Mouse (Mus musculus) MEL (cell line): Measurements from ENCODE around the gene Gm49387. TPM values are rescaled to one million over a fixed set of nuclear protein-coding genes. Genes with fewer than 3 reads are reported as not detected.

Experiments
- DNase-seq: peaks from one replicate; pipeline ENCODE4 v3.0.0; 2011; ENCODE audit warnings: low read depth, low spot score
- H3K27ac ChIP-seq: 2 replicates; pipeline ENCODE4 v1.5.1; 2012; ENCODE audit warnings: low read depth, mild to moderate bottlenecking, control low read depth, low read length, moderate library complexity; ENCODE audit not compliant: control insufficient read depth
- H3K27me3 ChIP-seq, 2 experiments: fragments of 150-350 bp in 1 of 2; sonication (generic) in 1 of 2; 2 replicates each; pipeline ENCODE4 v1.6.1; 2012; ENCODE audit warnings: low read length in 2 of 2, mild to moderate bottlenecking in 2 of 2, improper control_type of control experiment in 1 of 2, moderate library complexity in 1 of 2; ENCODE audit not compliant: insufficient read depth in 2 of 2, control insufficient read depth in 1 of 2
- H3K36me3 ChIP-seq, 2 experiments: 2 replicates each; pipeline ENCODE4 v1.6.1; 2012 to 2014; ENCODE audit warnings: low read length in 2 of 2, improper control_type of control experiment in 1 of 2, inconsistent platforms in 1 of 2, mild to moderate bottlenecking in 1 of 2; ENCODE audit not compliant: insufficient read depth in 2 of 2, control insufficient read depth in 1 of 2
- H3K4me1 ChIP-seq, 2 experiments: fragments of 150-350 bp in 1 of 2; sonication (generic) in 1 of 2; 2 replicates each; pipeline ENCODE4 v1.6.1; 2012; ENCODE audit warnings: low read length in 2 of 2, improper control_type of control experiment in 1 of 2, mild to moderate bottlenecking in 1 of 2; ENCODE audit not compliant: insufficient read depth in 2 of 2, control insufficient read depth in 1 of 2
- H3K4me3 ChIP-seq, 2 experiments: fragments of 150-350 bp in 1 of 2; sonication (generic) in 1 of 2; 2 replicates each; pipeline ENCODE4 v1.5.1; 2012; ENCODE audit warnings: low read depth in 2 of 2, low read length in 2 of 2, mild to moderate bottlenecking in 2 of 2, moderate library complexity in 2 of 2, control low read depth in 1 of 2, improper control_type of control experiment in 1 of 2; ENCODE audit not compliant: control insufficient read depth in 1 of 2, insufficient read depth in 1 of 2
- H3K79me2 ChIP-seq: 2 replicates; pipeline ENCODE4 v1.6.1; 2012; ENCODE audit warnings: mild to moderate bottlenecking, low read length, moderate library complexity; ENCODE audit not compliant: control insufficient read depth, poor library complexity, insufficient read depth
- H3K9ac ChIP-seq: 2 replicates; pipeline ENCODE4 v1.6.1; 2012; ENCODE audit warnings: low read depth, mild to moderate bottlenecking, control low read depth, low read length, moderate library complexity; ENCODE audit not compliant: control insufficient read depth, poor library complexity, severe bottlenecking
- H3K9me3 ChIP-seq: fragments of 150-350 bp; sonication (generic); replicated peaks from 2 replicates; pipeline ENCODE4 v1.6.1; 2012; ENCODE audit warnings: mild to moderate bottlenecking, low read length, improper control_type of control experiment, moderate library complexity; ENCODE audit not compliant: insufficient read depth
- CHD1 ChIP-seq: IDR thresholded peaks from 2 replicates; pipeline ENCODE4 v1.6.1; 2012; ENCODE audit warnings: low read depth, mild to moderate bottlenecking, inconsistent platforms, low read length, improper control_type of control experiment
- CHD2 ChIP-seq: IDR thresholded peaks from 2 replicates; pipeline ENCODE4 v1.6.1; 2011; ENCODE audit warnings: low read length, improper control_type of control experiment
- CTCF ChIP-seq, 3 experiments: IDR thresholded peaks in 2 of 3; conservative IDR thresholded peaks in 1 of 3; 2 replicates each; pipeline ENCODE4 v1.5.1; 2011 to 2012; ENCODE audit warnings: low read length in 3 of 3, low read depth in 2 of 3, mild to moderate bottlenecking in 2 of 3, improper control_type of control experiment in 1 of 3, inconsistent platforms in 1 of 3, mixed read lengths in 1 of 3, moderate library complexity in 1 of 3; ENCODE audit not compliant: control insufficient read depth in 1 of 3, insufficient read depth in 1 of 3, poor library complexity in 1 of 3, severe bottlenecking in 1 of 3
- EP300 ChIP-seq, 2 experiments: IDR thresholded peaks; 2 replicates each; pipeline ENCODE4 v1.6.1; 2011; ENCODE audit warnings: improper control_type of control experiment in 2 of 2, low read length in 2 of 2, low read depth in 1 of 2, mild to moderate bottlenecking in 1 of 2
- ETS1 ChIP-seq: IDR thresholded peaks from 2 replicates; pipeline ENCODE4 v1.6.1; 2012; ENCODE audit warnings: low read depth, mild to moderate bottlenecking, inconsistent platforms, low read length, improper control_type of control experiment, moderate library complexity
- GABPA ChIP-seq: IDR thresholded peaks from 2 replicates; pipeline ENCODE4 v1.6.1; 2012; ENCODE audit warnings: low read depth, mild to moderate bottlenecking, inconsistent platforms, low read length, improper control_type of control experiment, moderate library complexity
- GATA1 ChIP-seq: IDR thresholded peaks from 2 replicates; pipeline ENCODE4 v1.6.1; 2011; ENCODE audit warnings: low read depth, low read length, improper control_type of control experiment
- HCFC1 ChIP-seq: IDR thresholded peaks from 2 replicates; pipeline ENCODE4 v1.6.1; 2012; ENCODE audit warnings: low read depth, mild to moderate bottlenecking, inconsistent platforms, low read length, improper control_type of control experiment, moderate library complexity
- MAFK ChIP-seq: IDR thresholded peaks from 2 replicates; pipeline ENCODE4 v1.6.1; 2011; ENCODE audit warnings: low read depth, mild to moderate bottlenecking, low read length, improper control_type of control experiment, borderline replicate concordance
- MAZ ChIP-seq: IDR thresholded peaks from 2 replicates; pipeline ENCODE4 v1.6.1; 2012; ENCODE audit warnings: low read depth, mild to moderate bottlenecking, inconsistent platforms, low read length, improper control_type of control experiment
- MEF2A ChIP-seq: IDR thresholded peaks from 2 replicates; pipeline ENCODE4 v1.6.1; 2014; ENCODE audit warnings: low read depth, mild to moderate bottlenecking, inconsistent platforms, low read length, improper control_type of control experiment; ENCODE audit not compliant: poor library complexity, insufficient replicate concordance, severe bottlenecking; ENCODE audit errors: extremely low read depth
- MXI1 ChIP-seq: IDR thresholded peaks from 2 replicates; pipeline ENCODE4 v1.6.1; 2011; ENCODE audit warnings: mild to moderate bottlenecking, low read depth, low read length, improper control_type of control experiment
- MYB ChIP-seq: IDR thresholded peaks from 2 replicates; pipeline ENCODE4 v1.6.1; 2011; ENCODE audit warnings: mild to moderate bottlenecking, low read depth, low read length, improper control_type of control experiment
- NRF1 ChIP-seq: IDR thresholded peaks from 2 replicates; pipeline ENCODE4 v1.6.1; 2014; ENCODE audit warnings: low read depth, mild to moderate bottlenecking, inconsistent platforms, low read length, improper control_type of control experiment, moderate library complexity; ENCODE audit not compliant: poor library complexity, insufficient read depth, severe bottlenecking
- POLR2AphosphoS5 ChIP-seq: IDR thresholded peaks from 2 replicates; pipeline ENCODE4 v1.6.1; 2012; ENCODE audit warnings: low read depth, borderline replicate concordance, mild to moderate bottlenecking, inconsistent platforms, low read length, moderate library complexity, mixed read lengths
- RAD21 ChIP-seq: IDR thresholded peaks from 2 replicates; pipeline ENCODE4 v1.6.1; 2011; ENCODE audit warnings: mild to moderate bottlenecking, low read depth, low read length, improper control_type of control experiment
- SMC3 ChIP-seq: IDR thresholded peaks from 2 replicates; pipeline ENCODE4 v1.6.1; 2011; ENCODE audit warnings: low read depth, low read length, improper control_type of control experiment
- TAL1 ChIP-seq: IDR thresholded peaks from 2 replicates; pipeline ENCODE4 v1.6.1; 2012; ENCODE audit warnings: mild to moderate bottlenecking, inconsistent platforms, low read length, moderate library complexity, mixed read lengths
- TBP ChIP-seq: IDR thresholded peaks from 2 replicates; pipeline ENCODE4 v1.8.0; 2011; ENCODE audit warnings: low read depth, low read length, improper control_type of control experiment
- TCF12 ChIP-seq: IDR thresholded peaks from 2 replicates; pipeline ENCODE4 v1.6.1; 2014; ENCODE audit warnings: low read depth, mild to moderate bottlenecking, inconsistent platforms, low read length, improper control_type of control experiment, moderate library complexity
- UBTF ChIP-seq: IDR thresholded peaks from 2 replicates; pipeline ENCODE4 v1.6.1; 2012; ENCODE audit warnings: low read depth, mild to moderate bottlenecking, inconsistent platforms, low read length, improper control_type of control experiment, moderate library complexity, borderline replicate concordance; ENCODE audit not compliant: insufficient read depth
- ZC3H11A ChIP-seq: IDR thresholded peaks from 2 replicates; pipeline ENCODE4 v1.6.1; 2012; ENCODE audit warnings: low read depth, mild to moderate bottlenecking, inconsistent platforms, low read length, improper control_type of control experiment
- ZKSCAN1 ChIP-seq: IDR thresholded peaks from 2 replicates; pipeline ENCODE4 v1.6.1; 2012; ENCODE audit warnings: low read depth, mild to moderate bottlenecking, inconsistent platforms, low read length, improper control_type of control experiment, moderate library complexity
- ZMIZ1 ChIP-seq: IDR thresholded peaks from 2 replicates; pipeline ENCODE4 v1.6.1; 2012; ENCODE audit warnings: low read depth, mild to moderate bottlenecking, inconsistent platforms, low read length, improper control_type of control experiment, moderate library complexity
- ZNF384 ChIP-seq: IDR thresholded peaks from 2 replicates; pipeline ENCODE4 v1.6.1; 2012; ENCODE audit warnings: low read depth, mild to moderate bottlenecking, inconsistent platforms, low read length, improper control_type of control experiment
- polyA plus RNA-seq, 2 experiments: library from polyadenylated mRNA; stranded (reverse) in 1 of 2; unstranded in 1 of 2; fragments of >175 nt in 1 of 2; fragments of >200 nt in 1 of 2; gene quantifications; 2 replicates each; pipeline versions ENCODE4 v1.2.1 to v1.2.4; 2012; ENCODE audit warnings: low replicate concordance in 2 of 2, low read depth in 1 of 2; ENCODE audit not compliant: insufficient read length in 2 of 2, insufficient read depth in 1 of 2, missing spikeins in 1 of 2
- total RNA-seq: library from RNA; depleted of rRNA; stranded (reverse); fragments of 300-350 nt; gene quantifications from 2 replicates; pipeline ENCODE4 v1.2.3, GENCODE M21; 2012

Gene Gm49387
- total and polyA plus RNA-seq, 3 experiments: 0.14 TPM; not detected in 2

DNA sequence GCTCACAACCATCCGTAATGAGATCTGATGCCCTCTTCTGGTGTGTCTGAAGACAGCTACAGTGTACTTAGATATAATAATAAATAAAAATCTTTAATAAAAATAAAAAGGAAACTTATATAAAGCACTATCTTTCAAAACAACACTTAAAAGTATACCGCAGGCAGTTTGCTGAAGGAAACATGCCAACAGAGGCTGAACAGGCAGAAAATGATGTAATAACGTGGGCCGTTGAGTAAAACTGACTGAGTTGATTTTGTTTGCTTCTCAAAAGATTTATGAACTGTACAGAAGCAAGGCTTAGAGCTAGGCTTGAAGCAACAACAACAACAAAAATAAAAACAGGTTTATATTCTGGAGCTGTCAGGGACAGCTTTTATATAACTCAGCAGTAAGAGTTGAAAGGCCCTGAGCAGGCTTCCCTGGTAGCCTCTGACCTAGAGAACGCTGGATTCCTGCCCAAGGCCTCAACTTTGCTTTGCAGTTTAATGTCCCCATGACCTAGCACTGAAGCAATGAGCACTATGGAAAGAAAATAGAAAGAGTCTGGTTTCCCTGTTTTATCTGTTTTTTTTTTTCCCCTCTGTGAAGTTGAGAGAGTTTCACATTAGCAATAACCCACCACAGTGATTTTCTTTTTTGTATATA, 3.6 kb upstream of the Gm49387 start:
- DNase-seq: peak; percentile 45
- H3K27ac ChIP-seq: peak overlapping the region; percentile 63
- H3K79me2 ChIP-seq: no peaks in the 10 kb centered on the region; the same call in none of the 2 replicates
- peaks cover 0 to 11% of the 10 kb centered on the region in 2 experiments; a peak in 2 of 4 replicates for H3K36me3 ChIP-seq
- H3K4me3 ChIP-seq: no peak overlapping the region
- TF ChIP-seq CHD1 (no peak), MYB (0 out of 2 replicates have a peak, but pooled peaks have one; percentile 22), ZNF384 (peak; percentile 29; the same call in 1 of the 2 replicates), TCF12 (peak; percentile 65; the same call in 1 of the 2 replicates), ZMIZ1 (no peak), TBP (no peak), ETS1 (peak; percentile 41; the same call in 1 of the 2 replicates), ZC3H11A (no peak), GABPA (no peak), NRF1 (no peak), EP300 (IDR thresholded peaks at IDR 0.05; ENCODE audit: low read depth in 1 of 2, low read length in 2 of 2) (peak in 1 of 2 experiments; percentile 75; a peak in 2 of 4 replicates)
- H3K9ac ChIP-seq: no peak overlapping the region
- H3K27me3 ChIP-seq: no peaks in the 10 kb centered on the region
- H3K4me1 ChIP-seq: peaks cover 11 to 19% of the 10 kb centered on the region in 2 experiments; a peak in 3 of 4 replicates
- no peaks in the 10 kb centered on the region for H3K9me3 ChIP-seq

DNA sequence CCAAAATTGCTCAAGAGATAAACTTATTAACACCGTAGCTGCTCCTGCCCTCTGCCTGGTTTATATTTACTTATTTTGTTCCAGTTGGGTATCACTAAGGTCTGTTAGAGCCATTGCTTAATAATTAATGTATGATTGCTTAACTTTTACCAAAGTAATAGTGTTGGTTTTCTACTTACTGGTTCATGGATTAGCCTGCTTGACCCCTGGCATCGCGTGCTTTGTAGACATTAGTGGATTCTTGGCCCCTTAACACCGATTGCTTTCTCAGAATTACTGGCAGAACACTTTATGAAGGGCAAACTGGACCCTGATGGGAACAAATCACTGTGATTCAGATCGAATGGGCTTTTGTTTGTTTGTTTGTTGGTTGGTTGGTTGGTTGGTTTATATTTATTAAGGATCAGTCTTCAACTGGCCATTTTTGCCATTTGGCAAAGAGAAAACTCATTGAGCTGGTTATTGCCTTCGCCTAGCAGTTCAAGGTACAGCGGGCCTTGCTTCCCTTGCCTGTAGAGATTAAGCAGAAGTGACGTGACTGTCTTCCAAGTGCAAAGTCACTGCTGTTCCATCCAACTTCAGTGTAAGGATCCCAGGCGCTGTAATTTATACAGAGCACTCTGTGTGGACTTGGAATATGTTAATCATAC, 953 bp upstream of the Gm49387 start:
- Histone ChIP-seq H3K4me3 (peak overlapping the region; percentile 61 to 88), H3K27ac (peak overlapping the region; percentile 73), H3K27me3 (no peaks in the 10 kb centered on the region), H3K9ac (peak overlapping the region; percentile 70), H3K36me3 (peaks cover 0 to 11% of the 10 kb centered on the region in 2 experiments; a peak in 2 of 4 replicates), H3K4me1 (peaks cover 11 to 19% of the 10 kb centered on the region in 2 experiments; a peak in 3 of 4 replicates), H3K79me2 (no peaks in the 10 kb centered on the region; the same call in none of the 2 replicates), H3K9me3 (no peaks in the 10 kb centered on the region)
- peak; percentile 53 for DNase-seq
- TF ChIP-seq ZNF384: no peak
- no peak for TF ChIP-seq UBTF
- no peak for TF ChIP-seq ZMIZ1
- TF ChIP-seq CHD1: no peak
- TF ChIP-seq MAFK: no peak
- no peak for TF ChIP-seq NRF1
- TF ChIP-seq CTCF (IDR thresholded peaks at IDR 0.05 in 2 of 3, conservative IDR thresholded peaks at IDR 0.05 in 1 of 3; ENCODE audit: control insufficient read depth in 1 of 3, insufficient read depth in 1 of 3, low read depth in 2 of 3, low read length in 3 of 3, poor library complexity in 1 of 3, severe bottlenecking in 1 of 3): no peak
- no peak for TF ChIP-seq MEF2A
- no peak for TF ChIP-seq MXI1
- no peak for TF ChIP-seq TAL1
- TF ChIP-seq SMC3: no peak
- TF ChIP-seq CHD2: no peak
- no peak for TF ChIP-seq MAZ
- TF ChIP-seq ZKSCAN1: no peak
- TF ChIP-seq MYB: no peak
- no peak for TF ChIP-seq GATA1
- no peak for TF ChIP-seq RAD21
- no peak; the same call in 1 of the 2 replicates for TF ChIP-seq HCFC1
- no peak for TF ChIP-seq POLR2AphosphoS5
- no peak for TF ChIP-seq GABPA
